Mouse (Mus musculus): ENCODE measurements around the gene Ifnar2.

GRCm38 (mm10) chr16:91448088-91448487, 75.5 kb downstream of the Ifnar2 start:
- TF ChIP-seq CTCF (IDR thresholded peaks at IDR 0.05) = no peak
- no peak for TF ChIP-seq POLR2A (IDR thresholded peaks at IDR 0.05; ENCODE audit: insufficient read depth, low read depth, low read length)
- no peak for TF ChIP-seq EP300 (IDR thresholded peaks at IDR 0.05; ENCODE audit: insufficient read depth, low read depth, low read length)

All from heart, adult 2 months (tissue).